Mouse (Mus musculus) left cerebral cortex, adult 18-20 months (tissue): ENCODE measurements around the gene Gm10668. TPM values are rescaled to one million over a fixed set of nuclear protein-coding genes. Genes with fewer than 3 reads are reported as not detected.
"Not testable (repeated sequence)": the region's sequence is repeated elsewhere in the genome, so short reads cannot be mapped to it uniquely, and the experiment has no call there.

Source experiments
- DNase-seq, 2 experiments: peaks; one replicate each; pipeline ENCODE4 v3.0.0; 2021 to 2022; ENCODE audit warnings: low spot score in 2 of 2, mixed read lengths in 1 of 2
- long read RNA-seq, 2 experiments: library from polyadenylated mRNA; stranded (forward); transcript quantifications; one replicate each; pipeline ENCODE4 v2.0.0; 2021
- total RNA-seq, 2 experiments: library from RNA; stranded (reverse); gene quantifications; 2 replicates each; pipeline ENCODE4 v1.2.3; 2021

The Gm10668 gene
- not detected for total RNA-seq
- long read RNA-seq, experiment 1: 0 reads
- long read RNA-seq, experiment 2: 0 reads

- DNase-seq: not testable (repeated sequence)
Observed at GRCm38 (mm10) chr7:20730524-20730923, at the start of gene Gm10668. Gm10668 (minus strand) TSS chr7:20730624.

GRCm38 (mm10) chr7:20770885-20771284, 40.5 kb upstream of the Gm10668 start, which contains the start of gene Vmn1r112:
Vmn1r112 (plus strand) TSS chr7:20771185.
- DNase-seq: not testable (repeated sequence)

- not testable (repeated sequence) for DNase-seq
Observed at GRCm38 (mm10) chr7:20703116-20703515, 27.3 kb downstream of the Gm10668 start, which contains the start of gene Vmn1r111. Vmn1r111 (minus strand) TSS chr7:20703216.

Other genes starting within 250 kb of the Gm10668 start
- gene Vmn1r103, start 220.1 kb downstream of the Gm10668 start, total RNA-seq: not detected
- not detected for gene Vmn1r104, start 196.8 kb downstream of the Gm10668 start, total RNA-seq
- gene Gm5726, start 184.9 kb downstream of the Gm10668 start, total RNA-seq: not detected
- not detected for gene Gm4141, start 154.4 kb downstream of the Gm10668 start, total RNA-seq
- gene Gm4513, start 131.6 kb downstream of the Gm10668 start, total RNA-seq: not detected
- gene Vmn1r107, start 61.7 kb downstream of the Gm10668 start, total RNA-seq: not detected
- not detected for gene Vmn1r111, start 27.4 kb downstream of the Gm10668 start, total RNA-seq
- gene Vmn1r112, start 40.6 kb upstream of the Gm10668 start, total RNA-seq: not detected
- gene Vmn1r113, start 56.7 kb upstream of the Gm10668 start, total RNA-seq: not detected
- not detected for gene Vmn1r114, start 81.6 kb upstream of the Gm10668 start, total RNA-seq
- not detected for gene Vmn1r115, start 114.4 kb upstream of the Gm10668 start, total RNA-seq
- gene Vmn1r116, start 141.6 kb upstream of the Gm10668 start, total RNA-seq: not detected
- gene Vmn1r117, start 153.5 kb upstream of the Gm10668 start, total RNA-seq: not detected
- gene Vmn1r118, start 181.7 kb upstream of the Gm10668 start, total RNA-seq: not detected